Mouse (Mus musculus): ENCODE measurements around the gene Prkn.

Gene Prkn

DNA sequence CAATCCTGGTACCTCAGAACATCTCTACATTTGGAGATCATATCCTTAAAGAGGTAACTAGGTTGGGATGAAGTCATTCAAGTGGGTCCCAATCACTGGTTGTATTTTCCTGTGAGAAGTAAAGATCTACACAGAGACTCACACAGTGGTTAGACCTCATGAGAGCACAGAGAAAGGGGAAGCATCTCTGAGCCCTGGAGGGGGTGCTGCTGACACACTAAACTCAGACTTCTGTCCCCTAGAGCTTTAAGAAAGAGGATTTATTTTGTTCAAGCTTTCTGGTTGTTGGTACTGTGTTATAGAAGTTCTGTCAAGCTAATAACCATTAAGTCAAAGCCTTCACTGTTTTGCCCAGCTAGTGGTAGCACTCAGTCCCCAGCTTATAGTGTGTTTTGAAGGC lies 1259.2 kb downstream of the Prkn start:
- no peak for DNase-seq (ENCODE audit: low spot score)

DNA sequence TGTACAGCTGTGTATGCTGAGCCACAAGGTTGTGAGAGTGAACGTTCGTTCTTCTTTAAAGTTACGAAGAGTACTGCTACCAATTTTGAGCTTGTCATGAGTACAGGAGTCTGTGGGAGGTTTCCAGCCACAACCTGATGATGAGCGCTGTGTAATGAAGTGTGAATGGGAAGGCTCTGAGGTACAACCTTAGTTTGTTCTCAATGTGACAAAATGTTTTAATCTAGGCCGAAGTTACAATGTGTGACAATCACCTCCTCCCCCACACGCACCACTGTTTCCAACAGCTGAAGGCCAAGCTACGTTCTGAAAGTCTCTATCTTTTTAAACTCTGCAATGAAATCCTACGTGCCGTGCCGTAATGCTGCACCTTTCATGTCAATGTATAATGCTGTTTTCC lies 1262.1 kb downstream of the Prkn start:
- no peak for DNase-seq (ENCODE audit: low spot score)

DNA sequence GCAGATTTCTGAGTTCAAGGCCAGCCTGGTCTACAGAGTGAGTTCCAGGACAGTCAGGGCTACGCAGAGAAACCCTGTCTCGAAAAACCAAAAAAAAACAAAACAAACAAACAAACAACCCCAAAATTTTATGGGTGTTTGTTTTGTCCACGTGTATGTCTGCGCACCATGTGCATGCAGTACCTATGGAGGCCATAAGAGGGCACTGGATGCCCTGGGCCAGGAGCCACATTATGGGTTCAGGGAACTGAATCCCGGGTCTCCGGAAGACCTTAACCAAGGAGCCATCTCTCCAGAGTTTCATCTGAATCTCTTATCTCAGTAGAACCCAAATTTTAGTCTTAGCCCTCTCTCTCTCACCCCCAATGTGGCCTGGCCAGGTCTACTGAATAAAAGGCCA lies 1263.6 kb downstream of the Prkn start:
- no peak for DNase-seq (ENCODE audit: low spot score)

DNA sequence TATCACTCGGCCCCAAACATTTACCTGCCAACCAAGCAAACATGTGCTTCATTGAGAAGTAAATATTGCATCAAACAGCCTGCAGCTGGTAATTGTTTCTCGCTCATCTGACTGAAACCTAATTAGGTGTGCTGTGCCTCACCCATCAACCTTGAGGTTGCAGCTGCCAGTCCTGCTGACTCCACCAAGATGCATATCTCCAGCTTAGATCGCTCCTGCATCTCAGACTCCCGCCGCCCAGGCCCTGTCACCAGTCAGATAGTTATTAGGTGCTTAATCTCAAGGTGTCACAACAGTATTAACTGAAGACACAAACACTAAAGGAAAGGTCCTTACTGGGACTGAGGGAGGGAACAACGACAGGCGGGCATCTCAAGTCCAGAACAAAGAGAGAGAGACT lies 1264.1 kb downstream of the Prkn start:
- no peak for DNase-seq (ENCODE audit: low spot score)

DNA sequence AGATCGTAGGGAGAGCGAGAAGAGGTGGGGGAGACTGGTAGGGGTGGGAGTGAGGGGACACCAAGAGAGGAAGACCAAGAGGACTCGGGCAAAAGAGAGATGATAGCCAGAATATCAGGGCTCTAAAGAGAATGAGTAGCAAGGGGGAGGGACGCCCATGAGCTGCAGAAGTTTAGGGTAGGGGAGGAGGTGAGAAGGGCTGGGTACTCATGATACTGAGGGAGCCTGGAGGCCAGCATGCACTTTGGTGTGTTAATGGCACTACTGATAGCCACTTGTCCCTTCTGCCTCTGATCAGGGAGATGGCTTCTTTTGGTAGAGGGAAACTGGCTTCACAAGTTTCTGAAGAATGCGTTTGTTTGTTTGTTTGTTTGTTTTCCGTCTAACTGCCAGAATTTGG lies 1264.5 kb downstream of the Prkn start:
- no peak for DNase-seq (ENCODE audit: low spot score)

GRCm38 (mm10) chr17:12106255-12106654 lies 1266.1 kb downstream of the Prkn start:
- DNase-seq (ENCODE audit: low spot score): no peak
